Mouse (Mus musculus) lung, embryonic 16.5 days (tissue): ENCODE results near the gene Faf1. TPM values are rescaled to one million over a fixed set of nuclear protein-coding genes. Genes with fewer than 3 reads are reported as not detected.

Experiments used
- ATAC-seq: fragments of 200-750 bp; cut with Nextera tagmentation; 2 replicates; pipeline ENCODE4 v1.8.0; 2017; ENCODE audit warnings: low read depth, mild to moderate bottlenecking, moderate library complexity
- H3K27ac ChIP-seq: fragments of 300-500 bp; sonication (generic); 2 replicates; pipeline ENCODE4 v1.5.1; 2014; ENCODE audit warnings: mild to moderate bottlenecking, control low read depth, low read length
- H3K27me3 ChIP-seq: fragments of 300-500 bp; sonication (generic); 2 replicates; pipeline ENCODE4 v1.6.1; 2014; ENCODE audit warnings: low read depth, low read length, mixed read lengths; ENCODE audit not compliant: control insufficient read depth, insufficient read depth
- H3K36me3 ChIP-seq: fragments of 300-500 bp; sonication (generic); 2 replicates; pipeline ENCODE4 v1.6.1; 2014; ENCODE audit warnings: low read length; ENCODE audit not compliant: control insufficient read depth, insufficient read depth
- H3K4me1 ChIP-seq: fragments of 300-500 bp; sonication (generic); replicated peaks from 2 replicates; pipeline ENCODE4 v1.6.1; 2014; ENCODE audit warnings: low read length, mixed read lengths; ENCODE audit not compliant: control insufficient read depth, insufficient read depth
- H3K4me2 ChIP-seq: fragments of 300-500 bp; sonication (generic); 2 replicates; pipeline ENCODE4 v1.6.1; 2014; ENCODE audit warnings: low read depth, low read length, control low read depth
- H3K4me3 ChIP-seq: fragments of 300-500 bp; sonication (generic); 2 replicates; pipeline ENCODE4 v1.5.1; 2014; ENCODE audit warnings: mild to moderate bottlenecking, low read length, control low read depth
- H3K9ac ChIP-seq: fragments of 300-500 bp; sonication (generic); 2 replicates; pipeline ENCODE4 v1.6.1; 2014; ENCODE audit warnings: low read length, control low read depth
- H3K9me3 ChIP-seq: fragments of 300-500 bp; sonication (generic); 2 replicates; pipeline ENCODE4 v1.6.1; 2016; ENCODE audit warnings: low read length; ENCODE audit not compliant: control insufficient read depth
- WGBS: fragments of 180-500 bp; shearing (Covaris S2); extraction: QIAGEN DNeasy Blood & Tissue Kit; methylation state at CpG from one replicate; pipeline ENCODE4 v1.1.7; 2014; 5-methylcytosine and 5-hydroxymethylcytosine counted together
- polyA plus RNA-seq: library from polyadenylated mRNA; unstranded; fragments of >200 nt; fragmentation: Nextera tagmentation; extraction: Ambion mirVana; gene quantifications from 2 replicates; pipeline ENCODE4 v1.2.1, GENCODE M21; 2015

The Faf1 gene
- polyA plus RNA-seq, 1 experiment from 2014 or later: 20.9 TPM

- no peak overlapping the region for H3K9ac ChIP-seq
- H3K27ac ChIP-seq: no peak overlapping the region
- no peaks in the 10 kb centered on the region for H3K36me3 ChIP-seq
- no peak for ATAC-seq
- no peaks in the 10 kb centered on the region for H3K4me1 ChIP-seq
- H3K9me3 ChIP-seq: no peaks in the 10 kb centered on the region
- 68% methylated on average over 2 of the region's 2 CpGs for WGBS
- no peaks in the 10 kb centered on the region for H3K27me3 ChIP-seq
- H3K4me3 ChIP-seq: no peak overlapping the region
- no peak overlapping the region for H3K4me2 ChIP-seq
Measured at GRCm38 (mm10) chr4:109743984-109744383, 67.6 kb downstream of the Faf1 start.

- Histone ChIP-seq H3K27ac (no peak overlapping the region), H3K9me3 (no peaks in the 10 kb centered on the region), H3K4me1 (no peaks in the 10 kb centered on the region), H3K4me3 (no peak overlapping the region), H3K4me2 (no peak overlapping the region), H3K36me3 (no peaks in the 10 kb centered on the region), H3K27me3 (no peaks in the 10 kb centered on the region), H3K9ac (no peak overlapping the region)
- 23% methylated on average over 2 of the region's 2 CpGs for WGBS
- no peak for ATAC-seq
Measured at GRCm38 (mm10) chr4:109759031-109759430, 82.6 kb downstream of the Faf1 start.

GRCm38 (mm10) chr4:109759901-109760300, 83.5 kb downstream of the Faf1 start:
- ATAC-seq: no peak
- WGBS: 77% methylated on average over 2 of the region's 2 CpGs

GRCm38 (mm10) chr4:109760501-109760900, 84.1 kb downstream of the Faf1 start:
- no peak overlapping the region for H3K27ac ChIP-seq
- no peaks in the 10 kb centered on the region for H3K36me3 ChIP-seq
- H3K4me3 ChIP-seq: no peak overlapping the region
- H3K27me3 ChIP-seq: no peaks in the 10 kb centered on the region
- no peak overlapping the region for H3K4me2 ChIP-seq
- 82% methylated on average over 3 of the region's 3 CpGs for WGBS
- no peaks in the 10 kb centered on the region for H3K4me1 ChIP-seq
- H3K9me3 ChIP-seq: no peaks in the 10 kb centered on the region
- no peak overlapping the region for H3K9ac ChIP-seq
- no peak for ATAC-seq

More at GRCm38 (mm10) chr4:109759901-109760300, 83.5 kb downstream of the Faf1 start:
- Histone ChIP-seq H3K4me2 (no peak overlapping the region), H3K27ac (no peak overlapping the region), H3K27me3 (no peaks in the 10 kb centered on the region), H3K9ac (no peak overlapping the region), H3K36me3 (no peaks in the 10 kb centered on the region), H3K4me3 (no peak overlapping the region), H3K9me3 (no peaks in the 10 kb centered on the region), H3K4me1 (no peaks in the 10 kb centered on the region)

GRCm38 (mm10) chr4:109762768-109763501, 86.5 kb downstream of the Faf1 start:
- no peaks in the 10 kb centered on the region for H3K4me1 ChIP-seq
- no peak for ATAC-seq
- H3K4me2 ChIP-seq: no peak overlapping the region
- 68% methylated on average over 7 of the region's 7 CpGs for WGBS
- no peaks in the 10 kb centered on the region for H3K36me3 ChIP-seq
- no peaks in the 10 kb centered on the region for H3K9me3 ChIP-seq
- H3K27ac ChIP-seq: no peak overlapping the region
- H3K27me3 ChIP-seq: no peaks in the 10 kb centered on the region
- H3K4me3 ChIP-seq: no peak overlapping the region
- H3K9ac ChIP-seq: no peak overlapping the region

- WGBS: 64% methylated on average over 1 of the region's 1 CpGs
- no peaks in the 10 kb centered on the region for H3K27me3 ChIP-seq
- no peak overlapping the region for H3K4me2 ChIP-seq
- no peaks in the 10 kb centered on the region for H3K9me3 ChIP-seq
- no peak overlapping the region for H3K9ac ChIP-seq
- no peak for ATAC-seq
- no peaks in the 10 kb centered on the region for H3K4me1 ChIP-seq
- H3K4me3 ChIP-seq: no peak overlapping the region
- H3K36me3 ChIP-seq: no peaks in the 10 kb centered on the region
- no peak overlapping the region for H3K27ac ChIP-seq
Measured at GRCm38 (mm10) chr4:109769071-109769470, 92.7 kb downstream of the Faf1 start.

GRCm38 (mm10) chr4:109782577-109783114, 106.3 kb downstream of the Faf1 start:
- Histone ChIP-seq H3K9ac (no peak overlapping the region), H3K36me3 (no peaks in the 10 kb centered on the region), H3K27me3 (no peaks in the 10 kb centered on the region), H3K4me2 (no peak overlapping the region), H3K4me3 (no peak overlapping the region), H3K27ac (no peak overlapping the region), H3K9me3 (no peaks in the 10 kb centered on the region), H3K4me1 (no peaks in the 10 kb centered on the region)
- WGBS: 92% methylated on average over 4 of the region's 4 CpGs
- no peak for ATAC-seq

- Histone ChIP-seq H3K27me3 (no peaks in the 10 kb centered on the region), H3K4me2 (no peak overlapping the region), H3K36me3 (no peaks in the 10 kb centered on the region), H3K27ac (no peak overlapping the region), H3K9me3 (no peaks in the 10 kb centered on the region), H3K9ac (no peak overlapping the region), H3K4me1 (no peaks in the 10 kb centered on the region), H3K4me3 (no peak overlapping the region)
- ATAC-seq: no peak
- WGBS: 66% methylated on average over 4 of the region's 4 CpGs
Measured at GRCm38 (mm10) chr4:109789347-109790001, 113.1 kb downstream of the Faf1 start.

- Histone ChIP-seq H3K9me3 (no peaks in the 10 kb centered on the region), H3K4me3 (no peak overlapping the region), H3K27me3 (no peaks in the 10 kb centered on the region), H3K36me3 (no peaks in the 10 kb centered on the region), H3K4me1 (no peaks in the 10 kb centered on the region), H3K9ac (no peak overlapping the region), H3K27ac (no peak overlapping the region), H3K4me2 (no peak overlapping the region)
- ATAC-seq: no peak
- WGBS: 75% methylated on average over 2 of the region's 2 CpGs
Measured at GRCm38 (mm10) chr4:109792331-109792730, 115.9 kb downstream of the Faf1 start.
